Mouse (Mus musculus): ENCODE data around the gene Pum1.
"Not testable (repeated sequence)": the region's sequence is repeated elsewhere in the genome, so short reads cannot be mapped to it uniquely, and the experiment has no call there.

Pum1 gene

DNA sequence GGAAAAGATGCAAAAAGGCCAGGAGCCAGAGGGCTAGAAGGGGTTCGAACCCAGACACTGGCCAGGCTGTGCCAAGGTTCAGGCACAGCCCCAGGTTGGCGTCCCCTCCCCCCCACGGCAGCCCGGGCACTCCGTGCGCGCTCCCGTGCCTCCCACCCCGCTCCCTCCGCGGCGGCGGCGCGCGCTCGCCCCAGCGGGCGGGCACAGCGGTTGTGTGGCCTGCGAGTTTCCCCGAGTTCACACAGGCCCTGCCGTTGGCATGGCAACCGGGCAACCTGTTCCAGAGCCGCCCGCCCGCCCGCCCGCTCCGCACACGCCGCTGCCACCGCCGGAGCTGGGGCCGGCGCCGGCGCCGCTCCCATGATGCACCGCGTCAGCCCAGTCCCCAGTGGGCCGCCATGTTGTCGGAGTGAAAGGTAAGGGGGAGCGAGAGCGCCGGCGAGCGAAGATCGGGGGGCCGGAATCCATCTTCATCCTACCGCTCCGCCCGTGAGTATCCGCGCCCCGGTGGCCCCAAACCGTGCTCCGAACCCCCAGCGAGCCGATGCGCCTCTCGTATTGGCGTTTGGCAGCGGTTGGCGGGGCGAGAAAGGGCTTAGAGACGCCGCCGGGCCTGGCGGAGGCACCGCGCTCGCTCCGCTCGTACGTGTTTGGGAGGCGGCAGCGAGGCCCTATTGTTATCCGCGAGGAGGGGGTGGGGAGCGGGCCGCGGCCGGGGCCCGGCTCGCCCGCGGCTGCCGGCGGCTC lies at the start of gene Pum1:
TSS of gene Pum1 (plus strand) at position 343 of the 747 bp plus-strand sequence.
- DNase-seq (ENCODE audit: low spot score in 2 of 2): peak; percentile 90 to 95

DNA sequence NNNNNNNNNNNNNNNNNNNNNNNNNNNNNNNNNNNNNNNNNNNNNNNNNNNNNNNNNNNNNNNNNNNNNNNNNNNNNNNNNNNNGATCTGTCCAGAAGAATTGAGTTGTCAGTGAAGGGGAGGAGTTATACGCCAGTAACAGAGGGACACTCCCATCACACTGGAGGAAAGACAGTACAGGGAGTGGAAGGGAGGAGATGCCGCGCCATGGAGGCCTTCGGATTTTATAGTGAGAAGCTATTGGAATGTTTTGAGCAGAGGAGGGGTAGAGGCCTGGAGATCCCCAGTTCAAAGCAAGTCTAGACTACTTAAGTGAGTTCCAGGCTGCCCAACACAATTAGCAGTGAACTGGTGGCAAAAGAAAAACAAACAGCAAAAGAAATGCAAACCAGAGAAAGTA lies 33.7 kb upstream of the Pum1 start:
- no peak for DNase-seq (ENCODE audit: low spot score in 2 of 2)

DNA sequence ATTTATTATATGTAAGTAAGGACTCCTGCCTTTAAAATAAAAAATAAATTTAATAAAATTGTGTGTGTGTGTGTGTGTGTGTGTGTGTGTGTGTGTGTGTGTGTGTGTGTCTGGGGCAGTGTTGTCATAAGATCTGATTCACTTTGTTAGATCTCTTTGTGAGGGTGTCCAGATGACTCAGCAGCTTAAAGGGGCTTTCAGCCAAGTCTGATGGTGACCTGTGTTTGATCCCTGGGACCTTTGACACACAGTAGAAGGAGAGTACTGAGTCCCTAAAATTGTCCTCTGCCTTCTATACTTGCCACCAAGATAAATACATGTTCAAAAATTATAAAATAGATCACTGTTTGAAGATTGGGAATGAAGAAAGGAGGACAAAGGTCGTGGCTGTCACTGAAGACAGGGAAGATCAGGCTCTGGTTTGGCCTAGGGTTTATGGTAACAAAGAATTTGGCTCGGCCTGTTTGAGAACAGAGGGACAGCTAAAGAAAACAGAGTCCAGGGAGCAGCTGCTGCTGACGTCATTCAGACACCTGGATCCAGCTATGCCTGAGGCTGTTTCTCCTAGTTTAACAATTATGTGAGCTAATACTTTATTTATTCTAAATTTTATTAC lies 32.8 kb upstream of the Pum1 start:
- DNase-seq (ENCODE audit: low spot score in 2 of 2): no peak

DNA sequence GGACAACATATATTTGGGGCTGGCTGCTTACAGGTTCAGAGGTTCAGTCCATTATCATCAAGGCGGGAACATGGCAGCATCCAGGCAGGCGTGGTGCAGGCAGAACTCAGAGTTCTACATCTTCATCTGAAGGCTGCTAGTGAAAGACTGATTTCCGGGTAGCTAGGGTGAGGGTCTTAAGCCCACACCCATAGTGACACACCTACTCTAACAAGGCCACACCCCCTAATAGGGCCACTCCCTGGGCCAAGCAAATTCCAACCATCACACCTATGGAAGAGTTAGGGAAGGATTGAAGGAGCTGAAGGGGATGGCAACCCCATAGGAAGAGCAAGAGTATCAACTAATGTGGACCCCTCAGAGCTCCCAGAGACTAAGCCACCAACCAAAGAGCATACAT lies 28.0 kb upstream of the Pum1 start:
- DNase-seq (ENCODE audit: low spot score in 2 of 2): not testable (repeated sequence)

DNA sequence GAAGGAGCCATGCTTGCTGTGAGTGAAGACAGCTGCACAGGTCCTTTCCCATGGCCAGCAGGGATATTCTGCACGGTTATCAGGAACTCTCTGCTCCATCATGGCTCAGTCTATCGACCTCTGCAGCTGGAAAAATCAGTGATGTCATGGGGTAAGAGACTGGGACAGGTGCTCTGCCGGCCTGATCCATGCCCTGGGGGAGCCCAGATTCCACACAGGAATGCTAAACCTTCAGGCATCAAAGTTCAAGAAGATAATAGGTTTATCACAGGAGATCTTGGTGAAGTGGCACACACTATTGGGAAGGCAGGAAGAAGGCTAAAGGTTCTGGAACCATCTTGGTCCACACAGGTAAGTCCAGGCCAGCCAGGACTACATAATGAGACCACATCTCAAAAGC lies 26.4 kb upstream of the Pum1 start:
- no peak for DNase-seq (ENCODE audit: low spot score in 2 of 2)

DNA sequence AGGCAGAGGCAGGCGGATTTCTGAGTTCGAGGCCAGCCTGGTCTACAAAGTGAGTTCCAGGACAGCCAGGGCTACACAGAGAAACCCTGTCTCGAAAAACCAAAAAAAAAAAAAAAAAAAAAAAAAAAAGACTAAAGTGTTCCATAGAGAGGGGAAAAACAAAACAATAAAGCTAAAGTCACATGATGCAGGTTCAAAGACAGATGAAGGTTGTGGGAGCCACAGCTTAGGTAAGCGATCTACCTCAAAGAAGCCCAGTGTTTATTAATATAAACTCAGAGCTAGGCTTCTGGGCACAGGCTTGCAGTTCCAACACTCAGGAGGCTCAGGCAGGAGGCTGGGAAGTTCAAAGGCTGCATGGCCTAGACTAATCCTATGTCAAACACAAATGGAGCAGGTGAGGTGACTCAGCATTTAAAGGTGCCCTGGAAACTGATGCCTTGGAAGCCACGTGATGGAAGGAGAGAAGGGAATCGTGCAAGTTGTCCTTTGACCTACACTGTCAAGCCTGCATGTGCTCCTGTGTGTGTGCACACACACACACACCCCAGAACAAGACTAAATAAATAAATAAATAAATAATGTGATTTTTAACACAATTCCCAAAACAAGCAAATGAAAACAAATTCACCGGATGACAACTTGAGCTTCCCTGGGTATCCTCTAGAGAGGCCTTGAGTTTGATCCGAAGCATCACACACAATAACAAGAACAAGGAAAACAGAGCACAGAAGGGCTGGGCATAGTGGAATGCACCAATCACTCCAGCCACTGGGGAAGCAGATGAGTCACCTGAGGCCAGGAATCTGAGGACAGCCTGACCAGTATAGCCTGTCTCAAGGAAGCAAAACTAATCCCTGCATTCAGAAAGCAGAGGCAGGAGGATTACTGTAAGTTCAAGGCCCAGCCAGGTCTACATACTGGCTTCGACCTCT lies 25.4 kb upstream of the Pum1 start:
- DNase-seq (ENCODE audit: low spot score in 2 of 2): no peak

DNA sequence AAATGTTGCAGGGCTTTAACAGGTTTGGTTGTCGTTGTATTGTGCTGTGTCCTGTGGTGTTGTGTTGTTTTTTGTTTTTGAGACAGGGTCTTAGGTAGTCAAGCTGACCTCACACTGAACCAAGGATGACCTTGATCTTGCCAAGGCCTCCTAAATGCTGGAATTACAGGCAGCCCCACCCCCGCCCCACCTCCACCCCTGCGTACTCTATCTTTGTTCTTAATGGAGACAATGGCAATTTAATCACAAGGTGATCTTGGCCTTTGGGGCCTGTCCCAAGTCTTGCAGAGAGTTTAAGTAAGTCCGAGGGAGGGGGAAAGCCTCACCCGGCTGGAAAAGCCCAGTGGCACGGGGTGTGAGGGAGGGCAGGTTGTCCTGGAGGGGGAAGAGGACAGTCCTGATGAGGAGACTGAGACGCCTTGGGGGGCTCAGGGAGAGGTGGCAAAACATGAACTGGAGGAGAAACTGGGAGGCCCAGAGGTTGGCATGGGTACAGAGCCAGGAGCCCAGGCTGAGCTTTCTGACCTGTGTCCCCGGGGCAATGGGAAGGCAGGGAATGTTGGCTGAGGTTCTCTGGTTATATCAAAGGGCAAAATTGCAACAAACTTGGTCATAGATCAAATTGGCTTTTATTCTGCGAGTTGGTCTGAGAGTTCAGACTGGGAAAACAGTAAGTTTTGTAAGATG lies 22.9 kb upstream of the Pum1 start:
- no peak for DNase-seq (ENCODE audit: low spot score in 2 of 2)

DNA sequence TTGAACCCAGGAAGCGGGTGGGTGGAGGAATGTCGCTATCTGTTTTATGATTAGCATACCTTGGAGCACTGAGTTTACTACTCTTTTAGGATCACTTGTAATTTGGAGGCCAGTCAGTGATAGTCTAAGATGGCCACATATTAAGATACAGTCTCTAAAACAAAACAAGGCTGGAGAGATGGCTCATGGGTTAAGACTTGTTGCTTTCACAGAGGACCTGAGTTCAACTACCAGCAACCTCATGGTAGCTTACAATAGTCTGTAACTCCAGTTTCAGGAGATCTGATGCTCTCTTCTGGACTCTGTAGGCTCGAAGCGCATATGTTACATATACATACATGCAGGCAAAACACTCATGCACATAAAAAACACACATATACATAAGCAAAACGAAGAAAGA lies 20.7 kb upstream of the Pum1 start:
- no peak for DNase-seq (ENCODE audit: low spot score in 2 of 2)

DNA sequence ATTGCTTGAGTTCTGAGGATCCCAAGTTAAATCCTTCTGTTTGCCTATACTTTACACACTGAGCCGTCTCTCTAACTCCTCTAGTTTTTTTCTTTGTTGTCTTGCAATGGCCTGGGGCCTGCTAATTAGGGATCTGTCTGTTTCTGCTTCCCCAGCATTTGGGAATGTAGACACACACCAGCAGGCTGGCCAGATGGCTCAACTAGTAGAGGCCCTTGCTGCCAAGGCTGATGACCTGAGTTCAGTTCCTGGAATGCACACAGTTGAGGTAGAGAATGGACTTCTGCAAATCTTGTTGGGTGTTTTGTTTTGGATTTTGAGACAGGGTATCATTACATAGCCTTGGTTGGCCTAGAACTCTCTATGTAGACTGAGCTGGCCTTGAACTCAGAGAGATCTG lies 17.7 kb upstream of the Pum1 start:
- no peak for DNase-seq (ENCODE audit: low spot score in 2 of 2)

DNA sequence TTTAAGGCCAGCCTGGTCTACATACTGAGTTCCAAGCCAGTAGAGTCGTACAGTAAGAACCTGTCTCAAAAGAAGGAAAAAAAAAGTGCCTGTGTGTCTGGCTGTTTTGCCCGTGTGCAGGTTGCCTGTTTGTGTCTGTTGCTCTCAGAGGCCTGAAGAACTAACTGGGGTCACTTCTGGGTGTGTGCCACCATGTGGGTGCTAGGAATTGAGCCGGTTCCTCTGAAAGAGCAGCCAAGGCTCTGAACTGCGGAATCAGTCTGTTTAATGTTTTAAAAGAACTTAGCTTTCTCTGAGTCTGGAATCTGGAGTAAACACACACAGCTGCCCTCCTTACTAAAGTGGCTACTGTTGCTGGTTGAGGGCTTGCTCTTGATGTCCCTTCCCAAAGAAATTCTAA lies 11.8 kb upstream of the Pum1 start:
- DNase-seq (ENCODE audit: low spot score in 2 of 2): no peak

DNA sequence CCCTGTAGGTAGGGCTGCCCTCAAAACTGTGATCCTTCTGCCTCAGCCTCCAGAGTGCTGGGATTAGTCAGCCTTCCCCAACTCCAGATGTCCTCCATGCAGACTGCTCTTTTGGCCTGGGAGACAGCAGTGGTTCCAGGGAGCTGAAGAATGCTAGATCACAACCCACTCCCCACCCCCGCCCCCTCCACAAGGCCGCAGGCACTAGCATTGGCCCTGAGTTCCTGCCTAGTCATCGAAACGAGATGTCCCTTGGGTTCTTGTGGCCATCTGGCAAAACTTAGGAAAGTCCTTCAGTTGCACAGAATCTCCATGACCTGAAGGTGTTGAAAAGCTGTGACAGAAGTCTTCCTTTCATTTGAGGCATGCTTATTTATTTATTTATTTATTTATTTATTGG lies 10.6 kb upstream of the Pum1 start:
- no peak for DNase-seq (ENCODE audit: low spot score in 2 of 2)

DNA sequence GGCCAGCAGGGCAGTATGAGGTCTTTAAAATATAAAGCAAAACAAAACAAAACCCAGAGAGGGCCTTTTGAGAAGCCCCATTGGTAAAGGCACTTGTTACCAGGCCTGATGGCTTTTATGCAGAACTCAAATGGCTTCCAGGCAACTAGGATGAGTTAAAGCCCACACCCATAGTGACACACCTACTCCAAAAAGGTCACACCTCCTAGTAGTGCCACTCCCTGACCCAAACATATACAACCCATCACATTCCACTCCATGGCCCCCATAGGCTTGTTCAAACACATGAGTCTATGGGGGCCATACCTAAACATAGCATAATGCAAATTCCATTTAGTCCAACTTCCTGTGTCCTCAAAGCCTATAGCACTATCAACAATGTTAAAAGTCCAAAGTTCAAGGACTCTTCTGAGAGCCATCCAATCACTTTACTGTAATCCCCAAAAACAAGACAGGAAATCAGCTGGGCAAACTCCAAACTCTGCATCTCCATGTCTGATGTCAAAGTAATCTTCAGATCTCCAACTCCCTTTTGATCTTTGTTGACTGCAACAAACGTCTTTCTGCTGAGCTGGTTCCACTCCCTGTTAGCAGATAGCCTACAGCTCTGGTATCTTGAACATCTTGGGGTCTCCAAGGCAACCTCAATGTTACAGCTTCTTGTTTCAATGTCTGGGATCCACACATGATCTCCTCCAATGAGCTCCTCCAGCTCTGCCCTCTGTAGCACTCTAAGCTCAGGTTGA lies 5.1 kb upstream of the Pum1 start:
- no peak for DNase-seq (ENCODE audit: low spot score in 2 of 2)

DNA sequence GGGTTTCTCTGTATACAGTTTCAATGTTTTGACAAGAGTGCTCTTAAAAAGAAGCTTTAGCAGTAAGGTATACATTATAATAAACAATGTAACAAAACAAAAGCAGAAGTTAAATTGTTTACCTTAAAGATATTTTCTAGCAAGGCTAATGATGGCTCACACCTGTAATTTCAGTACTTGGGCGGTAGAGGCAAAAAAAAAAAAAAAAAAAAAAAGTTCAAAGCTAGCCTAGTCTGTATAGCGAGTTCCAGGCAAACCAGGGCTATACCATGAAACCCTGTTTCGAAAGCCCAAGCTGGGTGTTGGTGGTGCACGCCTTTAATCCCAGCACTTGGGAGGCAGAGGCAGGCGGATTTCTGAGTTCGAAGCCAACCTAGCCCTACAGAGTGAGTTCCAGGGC lies 3.7 kb upstream of the Pum1 start:
- DNase-seq (ENCODE audit: low spot score in 2 of 2): no peak

DNA sequence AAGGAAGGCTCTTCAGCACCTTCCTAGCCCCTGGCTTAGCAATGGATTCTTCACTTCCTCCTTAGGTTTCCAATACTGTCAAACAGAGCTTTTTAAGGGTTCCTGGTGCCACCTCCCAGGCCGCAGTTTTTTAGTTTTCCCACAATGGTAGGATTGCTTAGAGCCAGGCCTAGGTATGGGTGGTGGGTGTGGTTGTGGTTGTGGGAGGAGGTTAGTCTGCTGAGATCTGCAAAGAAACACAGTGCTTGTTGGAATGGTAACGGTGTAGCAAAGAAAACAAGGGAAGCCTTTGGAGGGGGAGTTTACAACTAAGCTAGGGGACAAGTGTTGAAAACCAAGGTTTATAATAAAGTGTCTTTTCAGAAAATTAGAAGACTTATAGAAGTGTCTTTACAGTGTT lies 3.0 kb upstream of the Pum1 start:
- no peak for DNase-seq (ENCODE audit: low spot score in 2 of 2)

DNA sequence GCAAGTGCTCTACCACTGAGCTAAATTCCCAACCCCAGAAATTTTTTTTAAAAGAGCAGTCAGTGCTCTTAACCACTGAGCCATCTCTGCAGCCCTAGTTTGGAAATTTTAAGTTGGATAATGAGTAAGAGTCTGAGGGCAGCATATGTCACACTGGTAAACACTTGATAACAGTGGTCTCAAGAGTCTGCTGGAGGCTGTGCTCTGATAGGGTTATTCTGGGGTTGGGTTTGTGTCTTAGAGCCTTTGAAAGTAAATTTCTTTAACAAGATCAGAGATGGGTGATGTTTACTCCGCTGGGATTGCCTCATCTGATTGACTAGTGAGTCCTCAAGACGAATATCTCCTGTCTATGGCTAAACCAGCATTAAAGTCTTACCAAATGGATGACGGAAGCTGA lies 2.0 kb upstream of the Pum1 start:
- peak in 1 of 2 experiments; percentile 16 for DNase-seq (ENCODE audit: low spot score in 2 of 2)

DNA sequence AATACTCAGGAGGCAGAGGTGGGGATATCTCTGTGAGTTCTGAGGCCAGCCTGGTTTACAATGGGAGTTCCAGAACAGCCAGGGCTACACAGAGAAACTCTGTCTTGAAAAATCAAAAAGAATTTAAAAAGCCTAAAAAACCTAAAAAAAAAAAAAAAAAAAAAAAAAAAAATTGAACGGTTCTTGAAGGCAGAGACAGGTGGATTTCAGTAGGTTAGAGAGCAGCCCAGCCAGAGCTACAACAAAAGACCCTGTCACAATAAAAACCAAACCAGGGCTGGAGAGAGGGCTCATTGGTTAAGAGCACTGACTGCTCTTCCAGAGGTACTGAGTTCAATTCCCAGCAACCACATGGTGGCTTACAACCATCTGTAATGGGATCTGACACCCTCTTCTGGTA lies 816 bp upstream of the Pum1 start:
- DNase-seq (ENCODE audit: low spot score in 2 of 2): not testable (repeated sequence)

DNA sequence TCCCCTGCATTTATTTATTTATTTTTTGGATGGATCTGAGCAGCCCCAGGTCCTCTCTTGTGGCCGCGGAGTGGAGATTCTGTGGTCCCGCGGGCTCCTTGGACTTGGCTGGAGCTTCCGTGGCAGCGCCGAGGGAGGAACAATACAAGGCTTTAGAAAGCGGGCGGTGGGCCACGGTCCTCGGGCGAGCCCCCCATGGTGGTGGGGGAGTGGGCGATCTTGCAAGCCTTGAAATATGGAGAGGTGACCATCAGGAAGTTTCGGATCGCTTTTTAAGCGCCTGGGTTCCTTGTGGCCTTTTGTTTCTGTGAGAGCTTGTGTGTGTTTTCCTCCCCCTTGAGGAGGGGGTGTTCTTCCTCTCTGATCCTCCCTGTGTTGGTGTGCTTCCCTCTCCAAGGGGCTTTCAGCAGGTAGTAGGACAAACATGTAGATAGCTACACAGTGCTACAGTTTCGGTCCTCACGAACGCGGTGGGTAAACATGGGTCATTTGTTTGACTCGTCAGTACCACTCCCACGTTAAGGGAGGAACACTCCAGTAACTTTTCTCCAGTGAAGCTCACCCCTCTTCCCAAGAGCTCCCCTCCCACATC lies 785 bp downstream of the Pum1 start:
- DNase-seq (ENCODE audit: low spot score in 2 of 2): peak; percentile 43 to 78

DNA sequence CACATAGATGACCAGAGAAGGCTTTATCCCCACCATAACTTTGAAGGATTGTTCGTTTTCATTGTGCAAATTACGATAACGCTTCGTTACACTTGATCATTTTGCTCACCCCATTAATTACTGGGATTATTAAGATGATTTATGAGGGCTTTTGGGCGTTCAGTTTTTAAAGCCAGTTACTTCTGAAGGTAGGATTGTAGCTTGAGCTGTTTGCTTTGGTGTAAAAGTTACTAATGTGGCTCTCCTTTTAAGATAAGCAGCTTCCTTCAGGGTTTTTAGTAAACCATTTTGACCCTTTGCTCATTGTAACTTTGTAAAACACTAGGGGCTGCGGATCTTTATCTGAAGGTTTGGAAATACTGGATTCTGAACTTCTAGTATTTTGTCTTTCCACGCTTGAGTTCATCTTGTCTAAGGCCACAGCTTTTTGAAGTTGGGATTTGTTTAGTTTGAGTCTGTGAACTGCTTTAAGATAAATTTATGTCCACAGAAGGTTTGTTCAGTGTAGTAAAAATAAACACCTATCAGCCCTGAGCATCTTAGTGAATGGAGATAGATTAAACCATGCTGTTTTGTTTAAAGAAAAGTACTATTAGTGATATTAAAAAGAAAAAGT lies 1.4 kb downstream of the Pum1 start:
- no peak for DNase-seq (ENCODE audit: low spot score in 2 of 2)

DNA sequence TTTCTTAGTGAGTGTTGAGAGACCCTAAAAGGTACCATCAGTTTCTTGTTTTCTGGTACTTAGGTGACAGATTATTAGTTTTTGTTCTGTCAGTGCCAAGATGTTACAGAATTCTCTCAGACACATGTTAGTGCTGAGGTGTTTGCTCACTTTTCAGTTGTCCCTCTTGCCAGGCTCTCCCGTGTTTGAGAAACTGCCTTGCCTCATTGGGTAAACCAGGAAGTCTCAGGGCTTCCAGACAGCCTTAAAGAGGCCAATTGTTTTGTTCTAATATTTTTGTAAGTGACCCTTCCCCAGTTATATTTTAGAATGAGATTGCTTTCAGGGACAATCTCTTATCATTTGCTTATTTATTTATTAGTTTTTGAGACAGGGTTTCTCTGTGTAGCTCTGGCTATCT lies 2.1 kb downstream of the Pum1 start:
- DNase-seq (ENCODE audit: low spot score in 2 of 2): no peak

DNA sequence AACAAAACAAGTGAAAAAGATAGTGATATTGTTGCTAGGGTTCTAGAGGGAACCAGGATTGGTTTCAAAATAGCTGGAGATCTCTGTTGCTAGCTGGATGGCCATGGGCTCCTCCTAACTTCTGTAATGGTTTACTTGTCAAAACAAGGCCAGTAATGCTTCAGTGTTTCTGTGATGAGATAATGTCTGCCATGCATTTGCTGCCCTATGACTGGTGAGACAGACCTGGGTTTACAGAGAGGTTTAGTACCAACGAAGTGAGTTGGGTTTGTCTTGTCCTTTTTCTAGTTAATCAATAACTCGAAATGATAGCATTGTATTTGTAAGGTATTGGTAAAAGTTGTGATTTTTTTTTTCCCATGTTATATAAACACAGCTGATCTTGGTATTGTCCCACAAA lies 4.6 kb downstream of the Pum1 start:
- no peak for DNase-seq (ENCODE audit: low spot score in 2 of 2)

DNA sequence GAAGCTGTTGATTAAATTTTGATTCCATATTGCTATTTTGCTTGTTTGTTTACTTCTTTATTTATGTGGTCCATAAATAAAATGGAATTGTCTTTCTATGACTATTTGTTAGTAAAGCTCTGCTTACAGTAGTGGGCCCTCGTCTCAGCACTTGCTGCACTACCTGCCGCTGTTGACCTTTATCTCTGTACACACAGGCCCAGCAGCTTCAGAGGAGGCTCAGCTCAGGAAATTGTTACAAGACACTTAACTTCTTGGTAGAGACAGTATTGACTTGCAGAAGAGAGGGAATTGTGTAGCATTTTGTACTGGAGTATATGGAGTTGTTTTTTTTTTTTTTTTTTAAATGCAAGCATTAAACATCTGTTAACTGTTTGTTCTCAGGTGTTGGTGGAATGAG lies 5.4 kb downstream of the Pum1 start:
- no peak for DNase-seq (ENCODE audit: low spot score in 2 of 2)

All from spleen, postnatal 4 days (tissue).